Mouse (Mus musculus) cerebellum, postnatal 10 days (tissue): Measurements from ENCODE around the gene Gm29049.
"Not testable (repeated sequence)": the region's sequence is repeated elsewhere in the genome, so short reads cannot be mapped to it uniquely, and the experiment has no call there.

Experiments
- DNase-seq, 2 experiments: peaks; one replicate each; pipeline ENCODE4 v3.0.0; 2021; ENCODE audit warnings: mixed read lengths in 2 of 2

Gene Gm29049

DNA sequence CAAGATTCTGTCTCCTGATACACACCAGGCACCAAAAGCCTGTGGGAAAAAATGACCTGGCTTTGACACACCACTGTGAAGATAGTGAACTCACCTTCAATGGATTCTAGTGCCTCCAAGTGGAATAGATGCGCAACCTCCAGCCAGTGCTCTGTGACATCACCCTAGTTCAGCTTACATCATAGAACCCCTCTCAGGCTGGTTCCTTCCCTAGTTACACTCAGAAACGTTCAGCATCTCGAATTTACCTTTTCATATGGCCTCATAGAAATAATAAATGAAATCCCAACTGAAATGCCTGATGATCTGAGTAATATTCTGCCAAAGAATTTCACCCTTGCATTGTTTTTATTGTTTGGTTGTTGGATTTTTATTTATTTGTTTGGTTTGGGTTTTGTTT is at the start of gene Gm29049:
Gene Gm29049 (minus strand): TSS at position 101 of the 400 bp plus-strand sequence.
- not testable (repeated sequence) for DNase-seq
